Mouse (Mus musculus): Measurements from ENCODE around the gene Gm3336. TPM values are rescaled to one million over a fixed set of nuclear protein-coding genes. Genes with fewer than 3 reads are reported as not detected.

Gm3336 gene
- polyA plus RNA-seq, 1 experiment from 2014 or later = not detected

DNA sequence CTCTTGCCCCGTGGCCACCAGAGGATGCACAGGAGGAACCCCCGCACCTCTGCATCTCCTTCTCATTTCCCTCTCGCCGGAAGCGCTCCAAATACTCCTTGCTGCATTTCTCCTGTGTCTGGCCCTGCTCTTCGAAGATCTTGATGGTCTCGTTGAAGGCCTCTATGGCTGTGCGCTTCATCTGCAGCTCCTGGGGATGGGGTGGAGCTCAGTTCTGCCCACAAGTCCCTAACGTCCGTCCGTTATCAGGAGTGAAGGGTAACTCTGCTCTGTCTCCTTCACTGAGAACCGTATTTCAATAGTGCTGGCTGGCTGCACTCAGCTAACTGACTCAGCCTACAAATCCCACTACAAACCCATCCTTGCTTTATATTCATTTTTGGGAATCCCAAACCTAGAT, 51.5 kb downstream of the Gm3336 start:
- 67% methylated on average over 12 of the region's 12 CpGs for WGBS
- peaks cover 3% of the 10 kb centered on the region for H3K4me1 ChIP-seq (ENCODE audit: control insufficient read depth, insufficient read depth, low read length)

DNA sequence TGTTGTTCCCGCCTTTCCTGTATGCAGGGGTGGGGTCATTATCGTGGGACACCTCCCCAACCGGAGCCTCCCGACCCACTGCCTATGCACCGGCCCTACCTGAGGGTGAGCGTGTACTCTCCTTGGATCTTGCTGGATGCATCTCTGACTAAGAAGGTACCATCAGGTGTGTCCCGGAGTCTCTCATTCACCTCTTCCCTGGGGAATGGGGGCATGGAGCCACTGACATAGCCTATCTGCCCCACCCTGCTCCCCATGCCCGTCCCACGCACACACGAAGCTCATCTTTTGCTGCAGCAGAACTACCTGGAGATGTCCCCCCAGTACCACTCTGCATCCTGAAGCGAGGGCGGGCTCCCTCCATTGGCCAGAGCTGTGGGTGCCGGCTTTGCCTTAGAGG, 52.4 kb downstream of the Gm3336 start:
- H3K4me1 ChIP-seq (ENCODE audit: control insufficient read depth, insufficient read depth, low read length) = peaks cover 3% of the 10 kb centered on the region
- no peak overlapping the region for H3K4me3 ChIP-seq (ENCODE audit: low read depth, low read length)
- H3K27ac ChIP-seq (replicated peaks; ENCODE audit: low read depth, low read length) = no peak overlapping the region
- no peak overlapping the region for H3K9ac ChIP-seq (replicated peaks; ENCODE audit: low read length)
- H3K4me2 ChIP-seq (ENCODE audit: low read depth, low read length) = no peak overlapping the region
- DNase-seq (ENCODE audit: low spot score) = no peak
- no peak for ATAC-seq (replicated peaks; ENCODE audit: insufficient number of reproducible peaks, low FRiP score, low TSS enrichment, low read depth)
- no peaks in the 10 kb centered on the region for H3K27me3 ChIP-seq (ENCODE audit: control insufficient read depth, insufficient read depth, low read length)
- H3K36me3 ChIP-seq (replicated peaks; ENCODE audit: control insufficient read depth, insufficient read depth, low read depth, low read length) = peaks cover 10% of the 10 kb centered on the region
- no peaks in the 10 kb centered on the region for H3K9me3 ChIP-seq (replicated peaks; ENCODE audit: control insufficient read depth, low read length)
- WGBS = 94% methylated on average over 13 of the region's 13 CpGs

More for the DNA sequence above, 51.5 kb downstream of the Gm3336 start:
- H3K9me3 ChIP-seq (replicated peaks; ENCODE audit: control insufficient read depth, low read length) = no peaks in the 10 kb centered on the region
- no peak overlapping the region for H3K4me2 ChIP-seq (ENCODE audit: low read depth, low read length)
- H3K27ac ChIP-seq (replicated peaks; ENCODE audit: low read depth, low read length) = no peak overlapping the region
- H3K36me3 ChIP-seq (replicated peaks; ENCODE audit: control insufficient read depth, insufficient read depth, low read depth, low read length) = peaks cover 10% of the 10 kb centered on the region
- H3K9ac ChIP-seq (replicated peaks; ENCODE audit: low read length) = no peak overlapping the region
- no peak overlapping the region for H3K4me3 ChIP-seq (ENCODE audit: low read depth, low read length)
- no peaks in the 10 kb centered on the region for H3K27me3 ChIP-seq (ENCODE audit: control insufficient read depth, insufficient read depth, low read length)
- DNase-seq (ENCODE audit: low spot score) = no peak
- no peak for ATAC-seq (replicated peaks; ENCODE audit: insufficient number of reproducible peaks, low FRiP score, low TSS enrichment, low read depth)

DNA sequence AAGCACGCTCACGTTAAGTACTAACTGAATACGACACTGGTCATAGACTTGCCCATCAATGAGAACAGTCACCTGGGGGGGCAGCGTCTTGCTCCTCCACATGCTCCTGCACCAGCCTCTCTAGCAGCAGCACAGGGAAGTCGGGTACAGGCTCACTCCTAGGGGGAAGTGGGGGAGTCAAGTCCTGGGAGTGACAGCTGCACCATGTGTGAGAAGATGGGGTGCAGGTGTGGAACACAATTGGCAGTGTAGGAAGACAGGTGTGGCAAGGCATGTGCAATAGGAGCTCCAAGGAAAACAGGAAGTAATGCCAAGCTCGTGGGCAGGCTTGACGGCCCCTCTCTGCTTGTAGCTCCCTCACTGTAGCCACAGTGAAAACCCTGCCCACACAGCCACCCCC, 52.9 kb downstream of the Gm3336 start:
- Histone ChIP-seq H3K4me3 (ENCODE audit: low read depth, low read length) (no peak overlapping the region), H3K9ac (replicated peaks; ENCODE audit: low read length) (no peak overlapping the region), H3K4me1 (ENCODE audit: control insufficient read depth, insufficient read depth, low read length) (peaks cover 3% of the 10 kb centered on the region), H3K27ac (replicated peaks; ENCODE audit: low read depth, low read length) (no peak overlapping the region), H3K4me2 (ENCODE audit: low read depth, low read length) (no peak overlapping the region), H3K9me3 (replicated peaks; ENCODE audit: control insufficient read depth, low read length) (no peaks in the 10 kb centered on the region), H3K27me3 (ENCODE audit: control insufficient read depth, insufficient read depth, low read length) (no peaks in the 10 kb centered on the region), H3K36me3 (replicated peaks; ENCODE audit: control insufficient read depth, insufficient read depth, low read depth, low read length) (peaks cover 10% of the 10 kb centered on the region)
- 85% methylated on average over 7 of the region's 7 CpGs for WGBS
- no peak for DNase-seq (ENCODE audit: low spot score)
- ATAC-seq (replicated peaks; ENCODE audit: insufficient number of reproducible peaks, low FRiP score, low TSS enrichment, low read depth) = no peak

DNA sequence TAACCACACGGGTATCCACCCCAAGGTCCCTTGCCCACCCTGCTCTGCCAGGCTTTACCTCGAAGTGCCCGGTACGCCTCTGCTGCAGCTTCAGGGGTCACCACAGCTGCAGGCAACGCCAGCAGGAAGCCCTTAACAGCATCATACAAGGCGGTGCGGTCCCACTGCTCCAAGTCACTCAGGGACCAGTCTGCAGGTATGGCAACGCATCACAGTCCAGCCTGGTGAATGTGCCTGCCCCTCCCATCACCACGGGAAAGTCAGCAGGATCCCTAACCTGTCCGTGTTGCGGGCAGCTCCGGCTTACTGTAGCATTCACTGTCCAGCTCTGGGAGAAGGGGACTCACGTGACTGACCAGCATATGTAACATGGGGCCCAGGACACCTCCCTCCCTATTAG, 53.7 kb downstream of the Gm3336 start:
- Histone ChIP-seq H3K27me3 (ENCODE audit: control insufficient read depth, insufficient read depth, low read length) (no peaks in the 10 kb centered on the region), H3K4me3 (ENCODE audit: low read depth, low read length) (no peak overlapping the region), H3K4me1 (ENCODE audit: control insufficient read depth, insufficient read depth, low read length) (no peaks in the 10 kb centered on the region; the same call in 1 of the 2 replicates), H3K9ac (replicated peaks; ENCODE audit: low read length) (no peak overlapping the region), H3K4me2 (ENCODE audit: low read depth, low read length) (no peak overlapping the region), H3K9me3 (replicated peaks; ENCODE audit: control insufficient read depth, low read length) (no peaks in the 10 kb centered on the region), H3K27ac (replicated peaks; ENCODE audit: low read depth, low read length) (no peak overlapping the region), H3K36me3 (replicated peaks; ENCODE audit: control insufficient read depth, insufficient read depth, low read depth, low read length) (peaks cover 10% of the 10 kb centered on the region)
- DNase-seq (ENCODE audit: low spot score) (no peak), ATAC-seq (replicated peaks; ENCODE audit: insufficient number of reproducible peaks, low FRiP score, low TSS enrichment, low read depth) (no peak)
- whole genome bisulfite sequencing = 96% methylated on average over 13 of the region's 13 CpGs

Other genes with a start within 250 kb of the Gm3336 start
- gene Klhl26, start 241.6 kb upstream of the Gm3336 start, polyA plus RNA-seq (2014; fragmentation: Nextera tagmentation; extraction: Ambion mirVana) = 15.4 and 17.9 TPM in 2 replicates
- gene Tmem59l, start 231.2 kb upstream of the Gm3336 start, polyA plus RNA-seq (2014; fragmentation: Nextera tagmentation; extraction: Ambion mirVana) = 25.4 and 25.7 TPM in 2 replicates
- gene Crlf1, start 225.4 kb upstream of the Gm3336 start, polyA plus RNA-seq (2014; fragmentation: Nextera tagmentation; extraction: Ambion mirVana) = 63.8 and 64.7 TPM in 2 replicates
- gene Rex1bd, start 211.8 kb upstream of the Gm3336 start, polyA plus RNA-seq (2014; fragmentation: Nextera tagmentation; extraction: Ambion mirVana) = 126 and 140 TPM in 2 replicates
- 783 and 884 TPM in 2 replicates for gene Uba52, start 207.7 kb upstream of the Gm3336 start, polyA plus RNA-seq (2014; fragmentation: Nextera tagmentation; extraction: Ambion mirVana)
- gene Fkbp8, start 190.8 kb upstream of the Gm3336 start, polyA plus RNA-seq (2014; fragmentation: Nextera tagmentation; extraction: Ambion mirVana) = 175 and 196 TPM in 2 replicates
- 47.4 and 49.9 TPM in 2 replicates for gene Kxd1, start 190.6 kb upstream of the Gm3336 start, polyA plus RNA-seq (2014; fragmentation: Nextera tagmentation; extraction: Ambion mirVana)
- 15.3 and 16.1 TPM in 2 replicates for gene Ell, start 179.1 kb upstream of the Gm3336 start, polyA plus RNA-seq (2014; fragmentation: Nextera tagmentation; extraction: Ambion mirVana)
- gene Isyna1, start 124.2 kb upstream of the Gm3336 start, polyA plus RNA-seq (2014; fragmentation: Nextera tagmentation; extraction: Ambion mirVana) = 79.0 and 87.9 TPM in 2 replicates
- 108 and 123 TPM in 2 replicates for gene Ssbp4, start 109.7 kb upstream of the Gm3336 start, polyA plus RNA-seq (2014; fragmentation: Nextera tagmentation; extraction: Ambion mirVana)
- 0.32 and 0.98 TPM in 2 replicates for gene Lrrc25, start 102.4 kb upstream of the Gm3336 start, polyA plus RNA-seq (2014; fragmentation: Nextera tagmentation; extraction: Ambion mirVana)
- gene Gdf15, start 86.1 kb upstream of the Gm3336 start, polyA plus RNA-seq (2014; fragmentation: Nextera tagmentation; extraction: Ambion mirVana) = 0.20 TPM in 1 of 2 replicates, not detected in the other
- 59.8 and 71.3 TPM in 2 replicates for gene Pgpep1, start 58.2 kb upstream of the Gm3336 start, polyA plus RNA-seq (2014; fragmentation: Nextera tagmentation; extraction: Ambion mirVana)
- gene Lsm4, start 45.3 kb upstream of the Gm3336 start, polyA plus RNA-seq (2014; fragmentation: Nextera tagmentation; extraction: Ambion mirVana) = 323 and 334 TPM in 2 replicates
- 94.2 and 104 TPM in 2 replicates for gene Jund, start 19.6 kb upstream of the Gm3336 start, polyA plus RNA-seq (2014; fragmentation: Nextera tagmentation; extraction: Ambion mirVana)
- gene Iqcn, start 15.1 kb upstream of the Gm3336 start, polyA plus RNA-seq (2014; fragmentation: Nextera tagmentation; extraction: Ambion mirVana) = not detected in 2 replicates
- gene Pde4c, start 5.2 kb downstream of the Gm3336 start, polyA plus RNA-seq (2014; fragmentation: Nextera tagmentation; extraction: Ambion mirVana) = 0.06 and 0.20 TPM in 2 replicates
- 24.8 and 31.6 TPM in 2 replicates for gene Rab3a, start 36.1 kb downstream of the Gm3336 start, polyA plus RNA-seq (2014; fragmentation: Nextera tagmentation; extraction: Ambion mirVana)
- 25.8 and 33.5 TPM in 2 replicates for gene Mpv17l2, start 42.4 kb downstream of the Gm3336 start, polyA plus RNA-seq (2014; fragmentation: Nextera tagmentation; extraction: Ambion mirVana)
- gene Pik3r2, start 58.2 kb downstream of the Gm3336 start, polyA plus RNA-seq (2014; fragmentation: Nextera tagmentation; extraction: Ambion mirVana) = 30.1 and 33.4 TPM in 2 replicates
- 8.3 and 9.7 TPM in 2 replicates for gene Mast3, start 86.5 kb downstream of the Gm3336 start, polyA plus RNA-seq (2014; fragmentation: Nextera tagmentation; extraction: Ambion mirVana)
- 0.10 TPM in 1 of 2 replicates, not detected in the other for gene Il12rb1, start 89.9 kb downstream of the Gm3336 start, polyA plus RNA-seq (2014; fragmentation: Nextera tagmentation; extraction: Ambion mirVana)
- gene Arrdc2, start 121.2 kb downstream of the Gm3336 start, polyA plus RNA-seq (2014; fragmentation: Nextera tagmentation; extraction: Ambion mirVana) = 5.1 and 5.3 TPM in 2 replicates
- 2.9 and 4.0 TPM in 2 replicates for gene Kcnn1, start 144.7 kb downstream of the Gm3336 start, polyA plus RNA-seq (2014; fragmentation: Nextera tagmentation; extraction: Ambion mirVana)
- 149 and 150 TPM in 2 replicates for gene Ccdc124, start 155.4 kb downstream of the Gm3336 start, polyA plus RNA-seq (2014; fragmentation: Nextera tagmentation; extraction: Ambion mirVana)
- 0.27 and 0.43 TPM in 2 replicates for gene Slc5a5, start 174.2 kb downstream of the Gm3336 start, polyA plus RNA-seq (2014; fragmentation: Nextera tagmentation; extraction: Ambion mirVana)
- 3,270 and 3,568 TPM in 2 replicates for gene Rpl18a, start 178.9 kb downstream of the Gm3336 start, polyA plus RNA-seq (2014; fragmentation: Nextera tagmentation; extraction: Ambion mirVana)
- gene Map1s, start 187.4 kb downstream of the Gm3336 start, polyA plus RNA-seq (2014; fragmentation: Nextera tagmentation; extraction: Ambion mirVana) = 24.9 and 32.5 TPM in 2 replicates